Mouse (Mus musculus) hindbrain, embryonic 12.5 days (tissue): ENCODE measurements around the gene Sh3pxd2a. TPM values are rescaled to one million over a fixed set of nuclear protein-coding genes. Genes with fewer than 3 reads are reported as not detected.

ENCODE experiments used
- ATAC-seq: fragments of 200-750 bp; cut with Nextera tagmentation; 2 replicates; pipeline ENCODE4 v1.8.0; 2017; ENCODE audit warnings: moderate TSS enrichment; ENCODE audit not compliant: low FRiP score
- H3K27ac ChIP-seq: fragments of 300-500 bp; sonication (generic); 2 replicates; pipeline ENCODE4 v1.5.1; 2016; ENCODE audit warnings: mild to moderate bottlenecking
- H3K27me3 ChIP-seq: fragments of 300-500 bp; sonication (generic); 2 replicates; pipeline ENCODE4 v1.6.1; 2016; ENCODE audit warnings: mild to moderate bottlenecking
- H3K36me3 ChIP-seq: fragments of 300-500 bp; sonication (generic); 2 replicates; pipeline ENCODE4 v1.6.1; 2016; ENCODE audit warnings: mild to moderate bottlenecking
- H3K4me1 ChIP-seq: fragments of 300-500 bp; sonication (generic); 2 replicates; pipeline ENCODE4 v1.6.1; 2016
- H3K4me2 ChIP-seq: fragments of 300-500 bp; sonication (generic); replicated peaks from 2 replicates; pipeline ENCODE4 v1.6.1; 2016; ENCODE audit warnings: mild to moderate bottlenecking
- H3K4me3 ChIP-seq: fragments of 300-500 bp; sonication (generic); 2 replicates; pipeline ENCODE4 v1.5.1; 2016; ENCODE audit warnings: mild to moderate bottlenecking
- H3K9ac ChIP-seq: fragments of 300-500 bp; sonication (generic); 2 replicates; pipeline ENCODE4 v1.6.1; 2016; ENCODE audit warnings: mild to moderate bottlenecking, moderate library complexity
- H3K9me3 ChIP-seq: fragments of 300-500 bp; sonication (generic); replicated peaks from 2 replicates; pipeline ENCODE4 v1.6.1; 2016; ENCODE audit warnings: mild to moderate bottlenecking
- WGBS: fragments of 180-500 bp; shearing (Covaris S2); methylation state at CpG from one replicate; pipeline ENCODE4 v1.1.7; 2016; 5-methylcytosine and 5-hydroxymethylcytosine counted together
- polyA plus RNA-seq: library from polyadenylated mRNA; unstranded; fragments of >200 nt; fragmentation: Nextera tagmentation; extraction: Ambion mirVana; gene quantifications from 2 replicates; pipeline ENCODE4 v1.2.1, GENCODE M21; 2016

Gene Sh3pxd2a
- polyA plus RNA-seq, 1 experiment from 2014 or later = 3.9 TPM

DNA sequence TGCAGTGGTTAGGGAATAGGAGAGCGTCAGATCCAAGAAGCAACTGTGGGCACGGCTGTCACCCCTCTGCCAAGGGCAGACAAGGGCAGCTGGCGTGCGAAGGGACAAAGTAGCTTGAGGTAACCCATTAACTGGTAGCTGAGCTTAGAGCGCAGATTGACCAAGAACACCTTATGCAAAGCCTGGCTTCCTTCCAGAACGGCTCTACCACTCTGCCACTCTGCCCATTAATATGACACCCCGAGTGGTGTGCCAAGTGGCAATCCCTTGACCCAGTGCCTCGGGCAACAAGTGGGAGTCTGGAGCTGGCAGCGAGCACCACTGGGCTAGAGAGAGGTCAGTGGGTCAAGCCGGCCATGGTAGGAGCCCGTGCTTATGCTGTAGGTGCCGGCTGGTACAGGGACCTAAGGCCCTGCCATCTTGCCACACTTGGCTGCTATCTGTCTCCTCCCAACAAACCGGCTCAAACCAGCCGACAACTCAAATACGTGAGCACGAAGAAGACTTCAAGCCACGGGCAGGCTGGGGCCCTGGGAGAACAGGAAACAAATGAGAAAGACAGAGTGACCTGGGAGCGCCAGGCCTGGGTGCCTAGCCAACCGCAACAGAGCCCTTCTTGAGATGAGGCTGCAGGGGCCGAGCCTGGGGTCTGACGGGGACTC is 161.9 kb downstream of the Sh3pxd2a start:
- ATAC-seq = peak; percentile 20; the same call in 1 of the 2 replicates
- WGBS = 56% methylated on average over 21 of the region's 21 CpGs
- 0 out of 2 replicates have a peak overlapping the region, but pooled peaks have one; percentile 46 for H3K9ac ChIP-seq
- no peaks in the 10 kb centered on the region for H3K9me3 ChIP-seq
- H3K4me1 ChIP-seq = peaks cover 39% of the 10 kb centered on the region
- peak overlapping the region; percentile 31 for H3K4me2 ChIP-seq
- H3K36me3 ChIP-seq = no peaks in the 10 kb centered on the region
- peak overlapping the region; percentile 88 for H3K27ac ChIP-seq
- H3K27me3 ChIP-seq = no peaks in the 10 kb centered on the region
- no peak overlapping the region for H3K4me3 ChIP-seq

DNA sequence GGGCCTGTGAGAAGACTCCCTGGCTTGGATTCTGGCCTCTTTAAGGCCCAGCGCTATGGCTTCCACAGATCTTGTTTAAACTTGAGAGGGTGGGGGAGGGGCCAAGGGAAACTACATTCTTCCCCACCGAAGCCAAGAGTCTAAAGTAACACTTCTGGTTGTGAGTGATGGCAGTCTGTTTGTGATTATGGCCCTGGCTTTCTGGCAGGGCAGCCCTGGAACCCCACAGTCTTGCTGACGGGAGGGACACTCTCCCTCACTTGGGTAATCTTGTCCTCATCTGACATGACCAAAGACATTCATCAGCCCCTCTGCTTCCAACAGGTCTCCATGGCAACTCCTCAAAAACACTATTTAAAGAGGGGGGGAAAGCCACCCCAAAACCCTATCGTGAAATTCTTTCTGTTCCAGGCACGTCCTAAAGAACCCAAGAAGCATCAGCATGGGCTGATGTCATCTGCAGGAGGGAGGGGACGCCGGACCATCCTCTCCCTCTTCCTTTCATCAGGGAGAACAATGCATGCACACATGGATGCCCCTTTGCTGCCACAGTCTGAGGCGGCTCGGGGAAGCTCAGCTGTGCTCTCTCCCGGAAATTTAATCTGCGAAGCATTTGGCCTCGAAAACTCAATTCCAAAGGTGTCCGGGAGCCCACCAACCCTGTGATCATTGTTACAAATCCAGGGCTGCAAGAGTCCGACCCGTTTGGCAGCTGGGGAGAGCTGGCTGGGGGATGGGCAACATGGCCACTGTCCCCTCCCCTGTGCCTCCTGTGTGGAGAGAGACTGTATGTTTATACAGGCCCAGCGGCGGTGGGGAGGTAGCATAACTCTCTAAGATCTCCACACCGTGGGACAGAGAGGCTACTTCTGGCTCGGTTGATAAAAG is 162.7 kb downstream of the Sh3pxd2a start:
- 6% methylated on average over 19 of the region's 19 CpGs for WGBS
- Histone ChIP-seq H3K36me3 (no peaks in the 10 kb centered on the region), H3K27me3 (no peaks in the 10 kb centered on the region), H3K9me3 (no peaks in the 10 kb centered on the region), H3K27ac (peak overlapping the region; percentile 88), H3K4me3 (no peak overlapping the region), H3K4me2 (peak overlapping the region; percentile 31), H3K4me1 (peaks cover 39% of the 10 kb centered on the region), H3K9ac (peak overlapping the region; percentile 46; the same call in 1 of the 2 replicates)
- peak; percentile 79 for ATAC-seq

DNA sequence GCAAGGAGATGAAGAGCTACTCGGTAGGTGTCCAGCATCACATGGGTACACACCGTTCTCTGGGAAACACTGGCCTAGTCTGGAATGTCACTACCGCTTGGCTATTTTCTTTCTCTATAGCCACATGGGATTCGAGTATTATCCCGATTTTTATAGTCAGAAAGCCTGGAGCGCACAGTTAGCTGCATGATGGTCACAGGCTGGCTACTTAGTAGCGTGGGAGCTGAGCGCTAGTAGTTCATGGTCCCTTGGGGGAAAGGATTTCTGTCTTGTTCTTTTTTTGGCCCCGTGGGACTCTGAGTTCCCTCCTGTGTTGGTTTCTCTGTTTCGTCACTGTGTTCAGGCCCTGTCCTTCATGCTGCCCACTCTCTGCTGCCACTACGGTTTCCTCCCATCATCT is 166.1 kb downstream of the Sh3pxd2a start:
- no peak for ATAC-seq
- WGBS = 73% methylated on average over 11 of the region's 11 CpGs

DNA sequence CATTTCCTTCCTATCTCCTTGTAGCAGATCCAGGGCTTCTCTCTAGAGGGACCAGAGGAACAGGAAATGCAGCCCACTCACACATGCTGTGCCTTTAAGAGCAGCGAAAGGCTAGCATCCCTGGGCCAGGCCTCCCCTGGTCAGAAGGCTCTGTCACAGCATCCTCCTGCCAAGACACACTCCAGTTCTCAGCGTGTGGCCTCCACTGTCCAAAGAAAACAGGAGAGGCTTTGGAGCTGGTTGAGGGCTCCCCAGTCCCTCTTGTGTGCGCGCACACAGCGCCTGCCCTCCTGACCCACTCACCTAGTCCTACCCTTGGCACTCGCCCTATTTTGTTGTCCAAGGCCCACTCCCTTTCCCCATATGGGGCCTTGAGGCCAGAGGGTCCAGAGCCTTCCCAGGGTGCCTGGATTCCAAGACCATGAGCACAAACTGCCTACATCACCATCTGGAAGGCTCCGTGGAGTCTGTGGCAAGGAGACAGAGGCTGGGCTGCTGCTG is 171.7 kb downstream of the Sh3pxd2a start:
- H3K27me3 ChIP-seq = no peaks in the 10 kb centered on the region
- H3K4me2 ChIP-seq = no peak overlapping the region
- 38% methylated on average over 7 of the region's 7 CpGs for WGBS
- no peaks in the 10 kb centered on the region for H3K36me3 ChIP-seq
- no peak overlapping the region for H3K4me3 ChIP-seq
- peak overlapping the region; percentile 17; the same call in 1 of the 2 replicates for H3K27ac ChIP-seq
- H3K9ac ChIP-seq = no peak overlapping the region
- H3K9me3 ChIP-seq = no peaks in the 10 kb centered on the region
- peaks cover 41% of the 10 kb centered on the region for H3K4me1 ChIP-seq
- ATAC-seq = no peak

More for the DNA sequence above, 166.1 kb downstream of the Sh3pxd2a start:
- Histone ChIP-seq H3K9ac (no peak overlapping the region), H3K27me3 (no peaks in the 10 kb centered on the region), H3K36me3 (no peaks in the 10 kb centered on the region), H3K4me3 (no peak overlapping the region), H3K27ac (no peak overlapping the region), H3K4me1 (peaks cover 38% of the 10 kb centered on the region), H3K9me3 (no peaks in the 10 kb centered on the region), H3K4me2 (no peak overlapping the region)

DNA sequence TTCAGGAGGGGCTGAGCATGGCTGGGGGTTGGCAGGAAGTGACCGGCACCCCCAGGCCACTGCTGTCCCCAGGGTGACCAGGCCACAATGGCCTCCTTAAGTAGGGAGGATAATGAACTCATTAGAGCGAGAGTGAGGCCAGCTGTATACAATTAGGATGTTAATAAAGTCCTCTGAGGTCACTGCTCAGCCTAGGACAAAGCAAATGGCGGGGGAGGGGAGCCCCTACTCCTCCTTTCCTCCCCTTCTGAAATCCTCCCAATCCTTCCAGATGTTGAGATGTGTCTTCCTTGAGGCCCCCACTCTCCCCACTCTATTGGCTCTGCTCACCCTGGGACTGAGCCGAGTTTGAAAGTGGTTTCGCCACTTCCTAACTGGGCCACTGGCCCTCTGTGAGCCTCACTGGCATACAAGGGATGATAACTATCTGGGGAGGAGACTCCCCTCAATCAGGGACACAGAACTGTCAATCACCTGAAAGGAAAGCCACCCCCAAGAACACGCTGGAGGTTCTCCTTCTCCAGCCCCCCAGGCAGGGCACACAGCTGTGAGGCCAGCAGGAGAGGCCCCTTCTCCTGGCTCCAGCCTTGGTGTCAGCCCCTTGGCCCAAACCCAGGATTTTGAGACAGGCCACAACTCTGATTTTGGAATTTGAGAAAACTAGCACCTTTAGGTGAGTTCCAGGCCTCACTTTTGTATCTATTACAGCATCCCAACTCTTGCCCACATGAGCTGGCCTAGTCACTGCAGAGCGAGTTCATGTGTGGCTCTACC is 172.7 kb downstream of the Sh3pxd2a start:
- H3K4me3 ChIP-seq = no peak overlapping the region
- no peak overlapping the region for H3K4me2 ChIP-seq
- H3K4me1 ChIP-seq = peaks cover 51% of the 10 kb centered on the region
- no peaks in the 10 kb centered on the region for H3K36me3 ChIP-seq
- 25% methylated on average over 7 of the region's 7 CpGs for WGBS
- H3K27ac ChIP-seq = peak overlapping the region; percentile 35
- no peaks in the 10 kb centered on the region for H3K9me3 ChIP-seq
- H3K9ac ChIP-seq = peak overlapping the region; percentile 24; the same call in 1 of the 2 replicates
- H3K27me3 ChIP-seq = no peaks in the 10 kb centered on the region
- peak; percentile 65 for ATAC-seq

- no peaks in the 10 kb centered on the region for H3K9me3 ChIP-seq
- H3K27me3 ChIP-seq = no peaks in the 10 kb centered on the region
- no peak for ATAC-seq
- WGBS = 46% methylated on average over 17 of the region's 17 CpGs
- H3K4me3 ChIP-seq = no peak overlapping the region
- 0 out of 2 replicates have a peak, but pooled peaks cover 14% of the 10 kb centered on the region for H3K36me3 ChIP-seq
- H3K9ac ChIP-seq = no peak overlapping the region
- no peak overlapping the region for H3K4me2 ChIP-seq
- H3K4me1 ChIP-seq = peaks cover 38% of the 10 kb centered on the region
- H3K27ac ChIP-seq = no peak overlapping the region
Observed at GRCm38 (mm10) chr19:47286886-47287450, 177.2 kb downstream of the Sh3pxd2a start.

GRCm38 (mm10) chr19:47285581-47285980 is 178.6 kb downstream of the Sh3pxd2a start:
- Histone ChIP-seq H3K4me1 (peaks cover 24% of the 10 kb centered on the region), H3K9me3 (no peaks in the 10 kb centered on the region), H3K9ac (no peak overlapping the region), H3K36me3 (0 out of 2 replicates have a peak, but pooled peaks cover 14% of the 10 kb centered on the region), H3K27ac (no peak overlapping the region), H3K4me2 (no peak overlapping the region), H3K27me3 (no peaks in the 10 kb centered on the region), H3K4me3 (no peak overlapping the region)
- 68% methylated on average over 6 of the region's 6 CpGs for WGBS
- ATAC-seq = no peak

DNA sequence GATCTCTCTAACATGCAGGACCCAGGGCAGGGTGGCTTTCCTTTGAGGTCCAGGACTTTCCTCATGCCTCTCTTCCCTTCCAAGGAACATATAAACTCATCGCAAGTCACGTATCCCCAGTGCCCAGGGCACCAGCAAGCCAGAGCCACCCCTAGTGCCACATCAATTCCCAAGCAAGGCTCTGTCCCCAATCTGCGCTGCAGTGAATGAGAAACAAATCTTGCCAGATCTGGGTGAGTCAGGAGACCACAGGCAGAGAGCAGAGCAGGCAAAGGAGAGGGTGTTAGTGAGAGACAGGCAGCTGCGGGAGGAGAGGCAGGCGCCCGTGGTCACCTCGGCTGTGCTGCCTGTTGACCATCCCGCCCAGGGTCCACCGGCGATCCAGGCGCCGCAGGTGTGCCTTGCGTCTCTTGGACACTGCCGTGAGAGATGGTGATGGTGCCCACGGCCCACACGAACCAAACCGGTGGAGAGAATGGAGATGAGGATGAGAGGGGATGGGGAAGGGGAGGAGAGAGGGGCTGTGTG is 181.4 kb downstream of the Sh3pxd2a start:
- peaks cover 15% of the 10 kb centered on the region for H3K4me1 ChIP-seq
- no peak overlapping the region for H3K9ac ChIP-seq
- H3K27me3 ChIP-seq = no peaks in the 10 kb centered on the region
- peaks cover 19% of the 10 kb centered on the region; the same call in 1 of the 2 replicates for H3K36me3 ChIP-seq
- WGBS = 97% methylated on average over 17 of the region's 17 CpGs
- H3K9me3 ChIP-seq = no peaks in the 10 kb centered on the region
- ATAC-seq = no peak
- no peak overlapping the region for H3K27ac ChIP-seq
- H3K4me2 ChIP-seq = no peak overlapping the region
- no peak overlapping the region for H3K4me3 ChIP-seq

DNA sequence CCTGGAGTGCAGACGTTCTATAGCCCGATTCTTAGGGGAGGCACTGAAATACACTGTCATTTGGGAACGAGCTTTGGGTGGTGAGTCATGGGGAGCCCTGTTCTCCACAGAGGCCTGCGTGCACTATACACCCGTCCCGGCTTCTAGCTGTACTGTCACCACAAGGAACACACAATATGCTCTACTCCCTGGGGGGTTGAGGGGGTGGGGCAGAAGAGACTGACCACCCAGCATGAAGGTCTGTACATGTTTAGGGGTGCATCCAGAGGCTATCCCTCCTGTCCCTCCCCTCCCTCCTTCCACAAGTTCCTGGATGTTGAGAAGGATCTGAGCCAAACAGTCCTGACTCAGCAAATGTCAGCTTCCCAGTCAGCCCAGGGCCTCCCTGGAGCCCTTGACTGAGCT is 182.1 kb downstream of the Sh3pxd2a start:
- ATAC-seq = no peak

DNA sequence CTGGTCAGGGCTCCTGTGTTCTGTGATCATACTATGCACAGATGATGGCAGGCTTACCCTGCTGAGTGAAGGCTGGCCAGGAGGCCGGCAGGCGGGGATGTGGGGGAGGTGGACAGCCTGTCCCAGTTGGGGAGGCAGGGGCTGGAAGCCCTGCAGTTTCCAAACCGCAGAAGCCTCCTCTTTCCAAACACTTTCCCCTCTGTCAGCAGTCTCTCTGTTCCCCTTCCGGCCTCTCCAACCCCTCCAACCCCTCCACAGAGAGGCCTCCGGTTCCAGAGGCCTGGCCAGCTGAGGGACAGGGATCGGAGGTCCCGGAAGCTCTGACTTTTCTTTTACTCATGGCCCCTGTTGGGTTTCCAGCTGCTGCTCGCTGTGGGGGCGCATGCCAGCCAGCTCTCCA is 183.3 kb downstream of the Sh3pxd2a start:
- H3K36me3 ChIP-seq = peaks cover 35% of the 10 kb centered on the region
- no peak for ATAC-seq
- H3K9ac ChIP-seq = no peak overlapping the region
- WGBS = 72% methylated on average over 9 of the region's 9 CpGs
- no peaks in the 10 kb centered on the region for H3K4me1 ChIP-seq
- no peaks in the 10 kb centered on the region for H3K27me3 ChIP-seq
- H3K9me3 ChIP-seq = no peaks in the 10 kb centered on the region
- peak overlapping the region; percentile 12; the same call in 1 of the 2 replicates for H3K27ac ChIP-seq
- no peak overlapping the region for H3K4me2 ChIP-seq
- H3K4me3 ChIP-seq = no peak overlapping the region

More for the DNA sequence above, 182.1 kb downstream of the Sh3pxd2a start:
- Histone ChIP-seq H3K9me3 (no peaks in the 10 kb centered on the region), H3K9ac (no peak overlapping the region), H3K36me3 (peaks cover 26% of the 10 kb centered on the region; the same call in 1 of the 2 replicates), H3K27me3 (no peaks in the 10 kb centered on the region), H3K27ac (no peak overlapping the region), H3K4me3 (no peak overlapping the region), H3K4me2 (no peak overlapping the region), H3K4me1 (peaks cover 8% of the 10 kb centered on the region)
- 82% methylated on average over 6 of the region's 6 CpGs for WGBS

- no peak overlapping the region for H3K4me2 ChIP-seq
- no peaks in the 10 kb centered on the region for H3K27me3 ChIP-seq
- no peak overlapping the region for H3K9ac ChIP-seq
- ATAC-seq = no peak
- H3K4me1 ChIP-seq = no peaks in the 10 kb centered on the region
- H3K36me3 ChIP-seq = peaks cover 36% of the 10 kb centered on the region
- H3K9me3 ChIP-seq = no peaks in the 10 kb centered on the region
- no peak overlapping the region for H3K27ac ChIP-seq
- 86% methylated on average over 15 of the region's 15 CpGs for WGBS
- H3K4me3 ChIP-seq = no peak overlapping the region
Observed at GRCm38 (mm10) chr19:47279788-47280532, 184.2 kb downstream of the Sh3pxd2a start.
